Mouse (Mus musculus): ENCODE results near the gene Pla1a. TPM values are rescaled to one million over a fixed set of nuclear protein-coding genes. Genes with fewer than 3 reads are reported as not detected.

The Pla1a gene
- polyA plus RNA-seq, 1 experiment from 2014 or later: 0.68 TPM

DNA sequence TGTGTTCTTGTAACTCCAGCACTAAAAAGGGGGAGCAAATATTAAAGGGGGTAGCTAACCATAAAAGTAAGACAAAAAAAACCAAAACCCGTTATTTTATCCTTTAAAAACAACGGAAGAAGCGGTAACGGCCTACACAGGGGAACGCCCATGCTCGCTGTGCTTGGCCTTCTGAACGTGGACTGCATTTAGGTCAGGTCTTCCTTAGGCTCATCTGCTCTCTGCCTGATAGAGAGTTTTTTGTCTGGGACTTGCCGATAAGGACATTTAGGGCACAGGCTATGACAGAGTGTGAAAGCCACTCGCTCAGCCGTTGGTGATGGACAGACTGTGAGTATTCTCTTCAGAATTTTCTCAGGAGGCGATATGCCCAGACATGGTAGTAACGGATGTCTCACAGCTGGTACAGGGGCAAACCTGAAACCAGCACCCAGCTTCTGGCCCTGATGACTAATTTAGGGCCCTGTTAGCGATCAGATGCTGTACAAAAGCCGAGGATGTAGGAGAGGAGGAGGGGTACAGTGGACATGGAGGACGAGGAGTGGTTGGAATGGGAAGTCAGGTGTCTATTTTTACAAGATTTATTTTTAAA is 61.1 kb downstream of the Pla1a start:
- Histone ChIP-seq H3K4me1 (ENCODE audit: control insufficient read depth, insufficient read depth, low read length) (peaks cover 4% of the 10 kb centered on the region; the same call in 1 of the 2 replicates), H3K9ac (ENCODE audit: low read depth, low read length) (no peak overlapping the region), H3K27ac (ENCODE audit: low read length) (no peak overlapping the region), H3K36me3 (ENCODE audit: control insufficient read depth, insufficient read depth, low read length) (no peaks in the 10 kb centered on the region), H3K9me3 (replicated peaks; ENCODE audit: control insufficient read depth, low read length, poor library complexity, severe bottlenecking) (no peaks in the 10 kb centered on the region), H3K27me3 (ENCODE audit: control insufficient read depth, insufficient read depth, low read depth, low read length) (no peaks in the 10 kb centered on the region), H3K4me3 (ENCODE audit: low read depth, low read length) (no peak overlapping the region), H3K4me2 (ENCODE audit: low read length) (no peak overlapping the region)
- ATAC-seq: no peak
- WGBS: 91% methylated on average over 15 of the region's 15 CpGs

DNA sequence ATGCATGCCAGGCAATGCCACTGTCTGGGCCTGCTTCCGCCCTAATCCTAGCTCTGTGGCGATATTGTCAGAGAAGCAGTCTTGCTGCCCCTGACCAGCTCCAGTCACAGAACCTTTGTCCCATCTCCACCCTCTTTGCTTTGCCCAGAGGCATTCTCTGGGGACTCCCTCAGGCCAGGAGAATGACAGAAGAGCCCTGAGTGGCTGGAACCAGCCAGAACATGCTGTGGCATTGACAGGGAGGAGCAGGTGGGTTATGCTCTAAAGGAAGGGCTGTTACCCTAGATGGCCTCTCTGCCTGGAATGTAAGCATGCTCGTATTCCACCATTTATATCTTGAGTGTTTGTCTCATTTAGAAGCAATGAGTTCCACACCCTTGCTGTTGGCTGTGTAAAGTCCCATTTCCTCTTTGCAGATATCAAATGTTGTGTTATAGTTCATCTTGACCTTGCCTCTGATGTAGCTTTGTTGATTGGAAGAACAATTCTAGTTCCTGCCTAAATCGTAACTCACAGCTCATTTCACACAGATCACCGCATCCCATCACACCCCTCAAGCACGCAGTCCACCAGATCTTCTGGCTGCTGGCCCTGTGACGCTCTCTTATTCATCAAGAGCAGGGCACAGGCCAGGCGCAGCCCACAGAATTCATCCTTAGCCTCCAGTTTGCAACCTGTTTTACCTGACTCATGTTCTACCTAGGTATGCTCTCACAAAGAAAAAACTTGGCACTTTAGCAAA is 62.1 kb downstream of the Pla1a start:
- no peak overlapping the region for H3K4me3 ChIP-seq (ENCODE audit: low read depth, low read length)
- H3K27ac ChIP-seq (ENCODE audit: low read length): no peak overlapping the region
- no peaks in the 10 kb centered on the region; the same call in 1 of the 2 replicates for H3K4me1 ChIP-seq (ENCODE audit: control insufficient read depth, insufficient read depth, low read length)
- H3K4me2 ChIP-seq (ENCODE audit: low read length): no peak overlapping the region
- no peak for ATAC-seq
- no peaks in the 10 kb centered on the region for H3K27me3 ChIP-seq (ENCODE audit: control insufficient read depth, insufficient read depth, low read depth, low read length)
- H3K9ac ChIP-seq (ENCODE audit: low read depth, low read length): no peak overlapping the region
- H3K9me3 ChIP-seq (replicated peaks; ENCODE audit: control insufficient read depth, low read length, poor library complexity, severe bottlenecking): no peaks in the 10 kb centered on the region
- no peaks in the 10 kb centered on the region for H3K36me3 ChIP-seq (ENCODE audit: control insufficient read depth, insufficient read depth, low read length)
- WGBS: 83% methylated on average over 8 of the region's 8 CpGs

- Histone ChIP-seq H3K4me3 (ENCODE audit: low read depth, low read length) (no peak overlapping the region), H3K4me2 (ENCODE audit: low read length) (no peak overlapping the region)
Measured at GRCm38 (mm10) chr16:38369992-38370484, 62.9 kb downstream of the Pla1a start.

DNA sequence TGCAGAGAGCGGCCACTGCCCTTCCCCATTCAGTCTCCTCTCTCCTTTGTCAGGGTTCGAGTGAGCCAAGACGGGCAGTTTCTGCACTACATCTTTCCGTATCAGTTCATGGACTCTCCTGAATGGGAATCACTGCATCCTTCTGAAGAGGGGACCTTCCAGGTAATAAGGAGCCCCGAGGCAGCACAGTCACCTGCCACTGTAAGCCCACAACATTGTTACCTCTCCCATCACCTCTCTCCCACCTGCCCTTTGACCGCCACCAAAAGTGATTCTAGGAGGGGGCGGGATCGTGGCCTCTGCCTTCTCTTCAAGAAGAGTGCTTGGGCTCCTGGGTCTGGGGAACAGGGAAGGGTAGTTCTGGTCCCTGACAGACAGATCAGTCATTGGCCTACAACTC is 63.5 kb downstream of the Pla1a start:
- no peak overlapping the region for H3K27ac ChIP-seq (ENCODE audit: low read length)
- H3K9me3 ChIP-seq (replicated peaks; ENCODE audit: control insufficient read depth, low read length, poor library complexity, severe bottlenecking): no peaks in the 10 kb centered on the region
- H3K4me1 ChIP-seq (ENCODE audit: control insufficient read depth, insufficient read depth, low read length): no peaks in the 10 kb centered on the region
- no peaks in the 10 kb centered on the region for H3K27me3 ChIP-seq (ENCODE audit: control insufficient read depth, insufficient read depth, low read depth, low read length)
- no peak overlapping the region for H3K9ac ChIP-seq (ENCODE audit: low read depth, low read length)
- no peaks in the 10 kb centered on the region for H3K36me3 ChIP-seq (ENCODE audit: control insufficient read depth, insufficient read depth, low read length)
- no peak overlapping the region for H3K4me3 ChIP-seq (ENCODE audit: low read depth, low read length)
- ATAC-seq: no peak
- no peak overlapping the region for H3K4me2 ChIP-seq (ENCODE audit: low read length)
- 88% methylated on average over 8 of the region's 8 CpGs for WGBS

More at GRCm38 (mm10) chr16:38369992-38370484, 62.9 kb downstream of the Pla1a start:
- no peaks in the 10 kb centered on the region for H3K27me3 ChIP-seq (ENCODE audit: control insufficient read depth, insufficient read depth, low read depth, low read length)
- 85% methylated on average over 4 of the region's 4 CpGs for WGBS
- no peaks in the 10 kb centered on the region for H3K36me3 ChIP-seq (ENCODE audit: control insufficient read depth, insufficient read depth, low read length)
- no peaks in the 10 kb centered on the region for H3K9me3 ChIP-seq (replicated peaks; ENCODE audit: control insufficient read depth, low read length, poor library complexity, severe bottlenecking)
- H3K9ac ChIP-seq (ENCODE audit: low read depth, low read length): no peak overlapping the region
- ATAC-seq: no peak
- H3K4me1 ChIP-seq (ENCODE audit: control insufficient read depth, insufficient read depth, low read length): no peaks in the 10 kb centered on the region
- H3K27ac ChIP-seq (ENCODE audit: low read length): no peak overlapping the region

GRCm38 (mm10) chr16:38369000-38369399 is 63.9 kb downstream of the Pla1a start:
- no peak overlapping the region for H3K9ac ChIP-seq (ENCODE audit: low read depth, low read length)
- no peak for ATAC-seq

DNA sequence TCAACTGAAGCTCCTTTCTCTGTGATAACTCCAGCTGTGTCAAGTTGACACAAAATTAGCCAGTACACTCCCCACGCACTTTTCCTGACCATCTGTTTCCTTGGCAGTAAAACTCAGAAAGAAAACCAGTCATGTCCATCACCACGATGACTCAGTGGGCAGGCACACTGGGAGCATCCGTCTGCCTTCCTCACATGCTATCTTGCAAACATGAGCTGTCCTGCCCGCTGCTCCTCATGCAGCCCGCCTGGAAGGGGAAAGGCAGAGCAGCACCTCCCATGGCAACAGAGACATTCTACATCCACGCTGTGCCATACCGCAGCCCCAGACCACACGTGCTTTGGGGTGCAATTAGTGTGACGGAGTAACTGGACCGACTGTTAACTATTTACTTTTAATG is 64.6 kb downstream of the Pla1a start:
- Histone ChIP-seq H3K4me3 (ENCODE audit: low read depth, low read length) (no peak overlapping the region), H3K9me3 (replicated peaks; ENCODE audit: control insufficient read depth, low read length, poor library complexity, severe bottlenecking) (no peaks in the 10 kb centered on the region), H3K4me2 (ENCODE audit: low read length) (no peak overlapping the region), H3K4me1 (ENCODE audit: control insufficient read depth, insufficient read depth, low read length) (no peaks in the 10 kb centered on the region), H3K36me3 (ENCODE audit: control insufficient read depth, insufficient read depth, low read length) (no peaks in the 10 kb centered on the region), H3K9ac (ENCODE audit: low read depth, low read length) (no peak overlapping the region), H3K27me3 (ENCODE audit: control insufficient read depth, insufficient read depth, low read depth, low read length) (no peaks in the 10 kb centered on the region), H3K27ac (ENCODE audit: low read length) (no peak overlapping the region)
- 69% methylated on average over 10 of the region's 10 CpGs for WGBS
- no peak for ATAC-seq

More at GRCm38 (mm10) chr16:38369000-38369399, 63.9 kb downstream of the Pla1a start:
- Histone ChIP-seq H3K36me3 (ENCODE audit: control insufficient read depth, insufficient read depth, low read length) (no peaks in the 10 kb centered on the region), H3K4me3 (ENCODE audit: low read depth, low read length) (no peak overlapping the region), H3K27me3 (ENCODE audit: control insufficient read depth, insufficient read depth, low read depth, low read length) (no peaks in the 10 kb centered on the region), H3K27ac (ENCODE audit: low read length) (no peak overlapping the region), H3K4me2 (ENCODE audit: low read length) (no peak overlapping the region), H3K9me3 (replicated peaks; ENCODE audit: control insufficient read depth, low read length, poor library complexity, severe bottlenecking) (no peaks in the 10 kb centered on the region), H3K4me1 (ENCODE audit: control insufficient read depth, insufficient read depth, low read length) (no peaks in the 10 kb centered on the region)
- 85% methylated on average over 7 of the region's 7 CpGs for WGBS

- H3K4me3 ChIP-seq (ENCODE audit: low read depth, low read length): no peak overlapping the region
- 94% methylated on average over 4 of the region's 4 CpGs for WGBS
- ATAC-seq: no peak
Measured at GRCm38 (mm10) chr16:38366231-38366630, 66.7 kb downstream of the Pla1a start.

GRCm38 (mm10) chr16:38365390-38365789 is 67.6 kb downstream of the Pla1a start:
- no peaks in the 10 kb centered on the region for H3K27me3 ChIP-seq (ENCODE audit: control insufficient read depth, insufficient read depth, low read depth, low read length)
- WGBS: 83% methylated on average over 10 of the region's 10 CpGs
- no peak overlapping the region for H3K4me3 ChIP-seq (ENCODE audit: low read depth, low read length)
- ATAC-seq: no peak
- H3K4me2 ChIP-seq (ENCODE audit: low read length): no peak overlapping the region
- H3K9ac ChIP-seq (ENCODE audit: low read depth, low read length): no peak overlapping the region
- no peaks in the 10 kb centered on the region for H3K36me3 ChIP-seq (ENCODE audit: control insufficient read depth, insufficient read depth, low read length)
- no peaks in the 10 kb centered on the region for H3K4me1 ChIP-seq (ENCODE audit: control insufficient read depth, insufficient read depth, low read length)
- no peaks in the 10 kb centered on the region for H3K9me3 ChIP-seq (replicated peaks; ENCODE audit: control insufficient read depth, low read length, poor library complexity, severe bottlenecking)
- no peak overlapping the region for H3K27ac ChIP-seq (ENCODE audit: low read length)

More at GRCm38 (mm10) chr16:38366231-38366630, 66.7 kb downstream of the Pla1a start:
- H3K36me3 ChIP-seq (ENCODE audit: control insufficient read depth, insufficient read depth, low read length): no peaks in the 10 kb centered on the region
- H3K4me2 ChIP-seq (ENCODE audit: low read length): no peak overlapping the region
- H3K9me3 ChIP-seq (replicated peaks; ENCODE audit: control insufficient read depth, low read length, poor library complexity, severe bottlenecking): no peaks in the 10 kb centered on the region
- H3K27me3 ChIP-seq (ENCODE audit: control insufficient read depth, insufficient read depth, low read depth, low read length): no peaks in the 10 kb centered on the region
- H3K4me1 ChIP-seq (ENCODE audit: control insufficient read depth, insufficient read depth, low read length): no peaks in the 10 kb centered on the region
- no peak overlapping the region for H3K27ac ChIP-seq (ENCODE audit: low read length)
- H3K9ac ChIP-seq (ENCODE audit: low read depth, low read length): no peak overlapping the region

GRCm38 (mm10) chr16:38363657-38364056 is 69.3 kb downstream of the Pla1a start:
- 90% methylated on average over 7 of the region's 7 CpGs for WGBS
- Histone ChIP-seq H3K4me2 (ENCODE audit: low read length) (no peak overlapping the region), H3K36me3 (ENCODE audit: control insufficient read depth, insufficient read depth, low read length) (no peaks in the 10 kb centered on the region), H3K4me3 (ENCODE audit: low read depth, low read length) (no peak overlapping the region), H3K27ac (ENCODE audit: low read length) (no peak overlapping the region), H3K9me3 (replicated peaks; ENCODE audit: control insufficient read depth, low read length, poor library complexity, severe bottlenecking) (no peaks in the 10 kb centered on the region), H3K27me3 (ENCODE audit: control insufficient read depth, insufficient read depth, low read depth, low read length) (no peaks in the 10 kb centered on the region), H3K9ac (ENCODE audit: low read depth, low read length) (no peak overlapping the region), H3K4me1 (ENCODE audit: control insufficient read depth, insufficient read depth, low read length) (no peaks in the 10 kb centered on the region)
- ATAC-seq: no peak
